Mouse (Mus musculus) monocyte, adult 5-6 weeks (primary cell): ENCODE results near the gene Ptprn. TPM values are rescaled to one million over a fixed set of nuclear protein-coding genes. Genes with fewer than 3 reads are reported as not detected.

Experiments used
- ATAC-seq: fragments of 153-309, 156-312 bp; replicated peaks from 2 replicates; pipeline ENCODE4 v1.8.0; 2017; ENCODE audit warnings: mild to moderate bottlenecking; ENCODE audit not compliant: low TSS enrichment, insufficient number of reproducible peaks, severe bottlenecking, poor library complexity, low FRiP score
- total RNA-seq: library from RNA; stranded (forward); fragments of 200-1000, 200-491, 200-594 nt; gene quantifications from 3 replicates; pipeline ENCODE4 v1.2.3, GENCODE M21; 2017

Gene Ptprn
- total RNA-seq, 1 experiment from 2014 or later, result not detected

DNA sequence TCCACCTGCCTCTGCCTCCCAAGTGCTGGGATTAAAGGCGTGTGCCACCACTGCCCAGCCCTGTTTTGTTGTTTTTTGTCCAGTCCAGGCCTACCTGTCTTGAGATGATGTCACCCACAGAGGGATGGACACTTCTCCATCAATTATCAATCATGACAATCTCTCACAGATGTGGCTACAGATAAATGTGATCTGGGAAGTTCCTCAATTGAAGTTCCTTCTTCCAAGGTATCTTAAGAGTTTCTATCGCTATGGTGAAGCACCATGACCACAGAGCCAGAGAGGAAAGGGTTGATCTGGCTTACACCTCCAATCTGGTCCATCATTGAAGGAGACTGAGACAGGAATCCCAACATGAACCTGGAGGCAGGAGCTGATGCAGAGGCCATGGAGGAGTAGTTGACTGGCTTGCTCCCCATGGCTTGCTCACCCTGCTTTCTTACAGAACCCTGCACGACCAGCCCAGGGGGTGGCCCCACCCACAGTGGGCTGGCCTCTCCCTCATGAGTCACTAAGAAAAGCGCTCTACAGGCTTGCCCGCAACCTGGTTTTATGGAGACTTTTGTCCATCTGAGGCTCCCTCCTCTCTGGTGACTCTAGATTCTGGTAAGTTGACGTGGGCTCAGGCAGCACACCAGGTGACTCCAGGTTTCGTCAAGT is 33.8 kb downstream of the Ptprn start:
- 0 out of 2 replicates have a peak, but pooled peaks have one; percentile 7 for ATAC-seq

DNA sequence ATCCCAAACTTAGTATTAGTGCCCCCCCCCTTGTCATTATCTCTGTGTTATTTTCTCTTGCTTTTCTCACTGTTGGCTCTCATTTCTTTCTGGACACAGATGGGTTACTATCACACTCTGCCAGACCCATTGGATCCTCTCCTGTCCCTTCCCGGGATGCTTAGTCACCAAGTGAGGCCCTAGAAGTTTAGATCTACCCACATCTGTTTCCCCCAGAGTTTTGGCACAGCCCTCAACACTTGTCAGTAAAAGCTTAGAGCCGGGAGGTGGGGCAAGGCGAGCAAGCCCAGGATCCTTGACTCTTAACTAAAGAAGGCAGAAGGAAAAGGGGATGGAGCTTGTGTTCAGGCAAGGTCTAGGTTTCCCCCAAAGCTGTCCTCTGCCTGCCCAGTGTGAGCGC is 35.1 kb downstream of the Ptprn start:
- no peak for ATAC-seq

DNA sequence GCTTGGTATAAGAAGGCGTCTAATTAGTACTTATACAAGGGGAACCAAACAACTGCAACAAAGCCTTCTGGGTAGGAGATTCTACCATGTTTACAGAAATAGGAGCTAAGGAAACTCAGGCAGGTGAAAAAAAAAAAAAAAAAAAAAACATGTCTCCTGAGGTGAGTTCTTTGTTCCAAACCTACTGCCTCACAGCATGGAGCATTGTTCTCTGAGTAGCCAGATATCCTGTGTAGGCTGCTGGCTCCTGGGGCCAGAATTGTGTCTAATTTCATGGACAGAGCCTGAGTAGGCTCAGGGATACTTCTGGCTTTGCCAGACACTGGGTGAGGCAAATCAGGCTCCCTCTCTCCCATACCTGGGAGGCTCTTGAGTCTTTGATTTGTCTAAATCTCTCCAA is 36.6 kb downstream of the Ptprn start:
- no peak for ATAC-seq

DNA sequence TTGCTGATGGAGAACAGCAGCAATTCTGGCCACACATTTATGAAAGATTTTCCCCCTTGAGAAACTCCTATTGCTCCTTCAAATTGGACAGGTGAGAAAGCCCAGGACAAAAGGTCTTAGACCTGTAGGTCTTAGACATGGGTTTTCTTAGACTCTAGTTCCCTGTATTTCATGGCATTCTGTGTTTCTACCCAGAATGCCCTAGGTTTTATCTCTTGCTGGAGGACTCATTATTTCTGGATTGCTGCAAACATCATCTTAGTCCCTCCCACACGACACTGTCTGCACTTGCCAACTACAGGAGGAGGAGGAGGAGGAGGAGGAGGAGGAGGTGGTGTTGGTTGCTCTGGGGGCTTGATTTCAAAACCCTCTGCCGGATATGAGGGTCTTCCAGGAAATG is 38.2 kb downstream of the Ptprn start:
- no peak for ATAC-seq

DNA sequence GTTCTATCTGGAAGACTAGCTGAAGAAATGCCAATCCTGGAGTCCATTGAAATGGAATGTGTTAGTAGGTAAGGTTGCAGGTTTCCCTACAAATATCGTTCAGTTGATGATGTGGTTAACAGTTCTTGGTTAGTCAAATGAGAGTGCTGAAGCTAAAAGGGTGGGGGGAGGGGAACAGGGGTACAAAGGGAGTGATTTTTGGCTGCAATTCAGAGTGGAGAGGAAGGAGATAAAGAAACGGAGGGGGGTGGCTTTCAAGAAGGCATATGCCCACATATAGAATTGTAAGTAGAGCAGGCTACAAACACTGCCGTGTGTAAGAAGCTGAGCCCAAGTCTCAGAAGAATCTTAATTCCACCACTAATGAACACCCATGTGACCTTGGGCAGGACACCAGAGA is 38.8 kb downstream of the Ptprn start:
- ATAC-seq, result no peak

DNA sequence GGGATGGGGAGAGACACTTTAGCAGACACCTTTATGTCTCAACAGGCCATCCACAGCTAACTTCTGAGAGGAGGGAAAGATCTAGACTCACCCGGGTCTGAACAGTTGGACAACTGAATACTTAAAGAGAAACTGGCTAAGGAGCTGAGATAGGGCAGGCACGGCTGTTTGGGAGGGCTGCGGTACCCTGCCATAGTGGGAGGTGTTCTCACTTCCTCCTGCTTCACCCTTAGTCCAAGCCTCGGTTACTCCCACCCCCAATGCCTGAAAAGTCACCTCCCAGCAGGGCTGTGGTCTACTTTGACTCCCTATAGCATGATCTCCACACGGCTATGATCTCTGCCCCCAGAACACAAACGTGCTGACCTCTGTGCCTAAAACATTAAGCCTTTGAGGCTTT is 40.8 kb downstream of the Ptprn start:
- ATAC-seq, result no peak

DNA sequence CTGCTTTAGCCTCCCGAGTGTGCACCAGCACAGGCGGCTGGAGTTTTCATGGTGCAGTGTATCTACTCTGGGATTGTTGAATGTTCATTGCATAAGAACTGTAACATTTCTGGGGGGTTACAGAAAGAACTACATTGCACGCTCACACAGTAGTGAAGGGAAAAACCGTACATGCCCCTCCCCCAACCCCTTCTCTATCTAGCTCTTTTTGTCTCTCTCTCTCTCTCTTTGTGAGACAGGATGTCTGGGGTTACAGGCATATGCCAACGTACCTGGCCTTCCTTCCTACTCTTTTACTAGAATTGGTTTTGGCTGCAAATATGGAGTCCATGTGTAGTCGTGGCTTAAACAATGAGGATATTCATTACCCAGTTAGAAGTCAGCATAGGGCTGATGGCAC is 41.4 kb downstream of the Ptprn start:
- ATAC-seq, result no peak

DNA sequence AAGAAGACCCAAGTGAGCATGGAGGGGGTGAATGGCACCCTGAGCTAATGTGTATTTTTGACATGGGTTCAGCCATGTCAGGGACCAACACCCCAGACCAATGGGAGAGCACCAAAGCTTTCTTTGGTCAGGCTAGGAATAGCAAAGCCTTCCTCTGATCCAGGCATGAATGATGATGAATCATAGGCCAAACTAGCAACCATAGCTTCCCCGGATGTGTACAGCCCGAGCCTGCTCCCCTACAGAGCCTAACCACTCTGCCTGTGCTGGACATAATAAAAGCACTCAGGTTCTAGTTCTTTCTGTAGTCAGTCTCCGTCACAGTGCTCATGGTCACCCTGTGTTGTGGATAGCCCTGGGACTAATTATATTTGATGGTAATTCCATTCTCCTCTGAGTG is 42.8 kb downstream of the Ptprn start:
- ATAC-seq, result no peak

DNA sequence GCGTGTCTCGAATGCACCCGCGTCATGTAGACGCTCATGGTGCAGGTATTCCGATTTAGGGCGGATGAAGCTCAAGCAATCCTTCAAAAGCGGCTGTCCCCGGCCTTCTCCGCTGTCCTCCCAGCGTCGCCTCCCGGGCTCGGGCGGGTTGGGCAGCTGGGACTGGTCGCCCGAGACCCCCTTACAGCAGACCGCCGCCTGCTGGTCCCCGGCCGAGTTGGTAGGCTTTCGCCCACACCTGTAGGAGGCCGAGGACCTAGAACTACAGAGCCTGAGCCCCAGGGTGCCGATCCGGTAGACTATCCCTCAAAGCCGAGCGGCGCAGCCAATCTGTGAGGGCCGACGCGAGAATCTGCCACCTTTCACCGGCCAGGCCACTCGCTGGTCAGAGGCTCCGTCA is 44.8 kb downstream of the Ptprn start, which contains the start of gene Tuba4a:
Gene Tuba4a (minus strand): TSS at position 335 of the 400 bp plus-strand sequence.
- peak; percentile 4; the same call in 1 of the 2 replicates for ATAC-seq

DNA sequence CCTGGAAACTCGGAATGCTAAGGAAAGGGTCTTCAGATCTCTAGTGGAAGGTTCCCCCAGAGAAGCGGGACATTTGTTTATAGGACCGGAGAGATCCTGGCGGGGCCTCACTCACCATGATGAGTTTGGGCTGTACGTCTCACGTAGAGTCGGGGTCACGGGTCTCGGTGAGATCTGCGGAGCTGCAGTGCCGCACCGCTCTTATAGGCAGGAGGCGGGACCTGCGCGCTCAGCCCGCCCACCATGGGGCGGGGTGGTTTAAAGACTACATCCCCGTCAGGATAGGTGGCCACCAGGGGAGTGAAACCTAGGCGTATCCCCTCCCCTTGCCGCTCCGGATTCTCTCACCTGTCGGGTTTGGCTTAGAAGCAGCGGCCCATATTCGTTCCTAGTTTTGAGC is 45.2 kb downstream of the Ptprn start:
- ATAC-seq, result peak; percentile 85

DNA sequence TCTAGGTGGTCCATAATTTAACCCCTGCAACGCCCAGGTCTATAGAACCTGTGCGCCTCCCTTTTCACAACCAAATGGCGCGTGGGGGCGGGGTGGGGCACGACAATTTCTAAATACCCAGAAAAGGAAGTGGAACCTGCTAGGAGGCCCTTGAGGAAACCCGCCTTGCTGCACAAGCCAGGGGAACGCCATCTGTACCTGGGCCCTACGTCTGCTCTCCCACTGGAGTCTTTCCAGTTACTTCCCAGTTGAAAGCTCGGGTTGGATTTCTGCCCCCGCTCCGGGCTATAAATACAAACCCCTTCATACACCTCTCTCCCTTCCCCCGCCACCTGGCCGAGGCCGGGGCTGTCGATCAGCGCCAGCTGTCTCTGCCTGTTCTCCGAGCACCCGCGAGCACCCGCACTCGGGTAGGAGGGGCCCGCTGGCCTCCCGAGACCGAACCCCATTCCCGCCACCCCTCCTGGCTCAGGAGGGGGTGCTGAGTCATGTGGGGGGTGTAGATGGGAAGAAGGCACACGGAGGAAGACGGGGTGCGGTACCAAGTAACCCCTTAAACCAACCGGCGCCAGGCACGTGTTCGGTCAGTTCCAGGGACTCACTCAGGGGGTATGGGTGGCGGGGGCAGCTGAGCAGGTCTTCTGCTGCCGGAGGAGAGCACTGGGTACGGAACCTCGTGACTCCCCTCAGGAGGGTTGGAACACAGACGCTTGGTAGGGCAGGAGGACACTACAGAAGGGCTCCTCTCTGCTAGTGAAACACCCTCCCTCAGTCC is 45.9 kb downstream of the Ptprn start:
- ATAC-seq, result peak; percentile 4; the same call in 1 of the 2 replicates

DNA sequence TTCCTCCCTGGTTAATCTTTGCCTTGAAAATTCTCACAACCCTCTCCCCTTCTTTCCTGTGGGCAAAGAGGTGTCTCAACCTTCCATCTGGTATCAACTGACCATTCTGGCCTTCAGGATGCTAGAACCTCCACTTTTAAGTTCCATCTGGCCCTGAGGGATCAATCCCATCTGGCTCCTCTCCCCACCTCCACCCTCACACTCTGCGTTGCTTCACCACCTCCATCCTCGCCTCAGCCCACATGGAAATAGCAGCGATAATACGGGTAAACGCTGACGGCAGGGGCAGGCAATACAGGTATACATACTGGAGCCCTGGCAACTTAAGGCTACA is 46.4 kb downstream of the Ptprn start:
- ATAC-seq, result no peak

DNA sequence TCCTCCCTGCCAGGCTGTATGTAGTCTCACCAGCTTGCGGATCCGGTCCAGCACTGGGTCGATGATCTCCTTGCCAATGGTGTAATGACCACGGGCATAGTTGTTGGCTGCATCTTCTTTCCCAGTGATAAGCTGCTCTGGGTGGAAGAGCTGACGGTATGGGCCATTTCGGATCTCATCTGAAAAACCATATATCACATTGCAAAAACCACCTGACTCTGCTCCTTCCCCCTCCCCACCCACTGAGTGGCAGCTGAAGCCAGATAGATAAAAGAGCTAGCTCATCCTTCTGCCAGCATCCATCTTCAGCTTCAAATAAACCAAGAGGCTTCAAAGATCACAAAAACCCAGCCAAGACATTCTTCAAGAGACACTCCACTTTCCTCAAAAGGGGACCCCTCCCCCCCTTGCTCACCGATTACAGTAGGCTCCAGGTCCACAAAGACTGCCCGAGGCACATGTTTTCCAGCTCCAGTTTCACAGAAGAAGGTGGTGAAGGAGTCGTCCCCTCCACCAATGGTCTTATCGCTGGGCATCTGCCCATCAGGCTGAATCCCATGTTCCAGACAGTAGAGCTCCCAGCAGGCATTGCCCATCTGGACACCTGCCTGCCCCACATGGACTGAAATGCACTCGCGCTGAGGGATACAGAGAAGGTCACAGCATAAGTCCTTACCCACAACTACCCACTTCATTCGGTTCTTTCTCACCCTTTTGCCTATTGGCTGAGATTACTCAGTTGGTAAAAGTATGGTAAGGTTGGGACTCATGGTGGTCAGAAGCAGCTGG is 47.3 kb downstream of the Ptprn start:
- no peak for ATAC-seq

DNA sequence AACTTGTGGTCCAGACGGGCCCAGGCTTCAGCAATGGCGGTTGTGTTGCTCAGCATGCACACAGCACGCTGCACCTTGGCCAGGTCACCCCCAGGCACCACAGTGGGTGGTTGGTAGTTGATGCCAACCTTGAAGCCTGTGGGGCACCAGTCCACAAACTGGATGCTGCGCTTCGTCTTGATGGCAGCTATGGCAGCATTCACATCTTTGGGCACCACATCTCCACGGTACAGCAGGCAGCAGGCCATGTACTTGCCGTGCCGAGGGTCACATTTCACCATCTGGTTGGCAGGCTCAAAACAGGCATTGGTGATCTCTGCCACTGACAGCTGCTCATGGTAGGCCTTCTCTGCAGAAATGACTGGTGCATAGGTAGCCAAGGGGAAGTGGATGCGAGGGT is 48.5 kb downstream of the Ptprn start:
- ATAC-seq, result no peak

DNA sequence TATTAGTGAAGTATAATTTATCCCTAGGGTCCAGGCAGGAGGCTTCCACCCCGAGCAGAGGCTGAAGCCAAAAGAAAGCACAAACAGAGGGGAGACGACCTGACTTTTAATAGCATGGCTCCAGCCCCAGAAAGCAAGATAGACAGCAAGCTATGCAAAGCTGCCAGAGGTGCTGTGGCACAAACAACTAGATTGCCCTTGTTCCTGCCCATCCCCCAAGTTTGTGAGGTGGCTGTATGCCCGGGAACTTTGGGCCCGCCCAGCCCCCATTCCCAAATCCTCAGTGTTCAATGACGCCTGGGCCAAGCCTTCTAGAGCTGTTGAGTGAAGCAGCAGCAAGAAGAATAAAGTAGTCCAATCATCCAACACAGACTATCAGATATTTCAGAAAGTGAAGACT is 49.4 kb downstream of the Ptprn start:
- ATAC-seq, result no peak

DNA sequence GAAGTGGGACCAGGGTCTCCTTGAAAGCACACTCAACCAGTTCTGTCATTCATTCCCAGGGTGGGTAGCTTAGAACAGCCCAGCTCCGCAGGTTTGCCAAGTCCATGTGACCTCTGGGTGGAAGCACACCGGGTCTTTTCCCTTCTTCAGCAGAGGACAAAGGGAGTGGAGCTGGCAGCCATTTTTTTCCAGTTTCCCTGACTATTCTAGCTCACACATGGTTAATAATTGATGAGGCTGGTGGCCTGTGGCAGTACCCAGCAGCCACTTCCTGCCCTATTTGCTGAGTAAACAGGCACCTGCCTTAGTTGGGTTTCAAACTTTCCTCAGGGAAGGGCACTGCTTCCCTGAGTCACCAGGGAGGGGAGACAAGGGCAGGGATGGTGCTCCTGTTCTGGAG is 49.9 kb downstream of the Ptprn start:
- no peak for ATAC-seq

DNA sequence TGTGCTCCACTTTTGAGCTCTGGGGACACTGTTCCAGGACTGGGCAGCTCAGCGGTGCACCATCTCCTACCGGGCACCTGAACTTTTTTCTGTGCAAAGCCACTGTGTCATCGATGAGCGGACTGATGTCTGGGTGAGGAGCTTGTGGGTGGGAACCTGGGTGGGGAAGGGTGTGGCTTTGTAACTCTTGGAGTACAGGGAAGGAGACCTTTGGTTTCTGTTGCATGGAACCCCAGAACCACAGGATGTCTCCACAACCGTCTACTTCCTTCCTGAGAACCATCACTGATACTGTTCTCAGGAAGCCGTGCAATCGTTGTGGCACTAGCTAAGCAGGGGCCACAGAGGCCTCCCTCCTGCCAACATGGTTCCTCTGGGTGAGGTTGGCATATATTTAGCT is 51.2 kb downstream of the Ptprn start:
- ATAC-seq, result peak; percentile 40

DNA sequence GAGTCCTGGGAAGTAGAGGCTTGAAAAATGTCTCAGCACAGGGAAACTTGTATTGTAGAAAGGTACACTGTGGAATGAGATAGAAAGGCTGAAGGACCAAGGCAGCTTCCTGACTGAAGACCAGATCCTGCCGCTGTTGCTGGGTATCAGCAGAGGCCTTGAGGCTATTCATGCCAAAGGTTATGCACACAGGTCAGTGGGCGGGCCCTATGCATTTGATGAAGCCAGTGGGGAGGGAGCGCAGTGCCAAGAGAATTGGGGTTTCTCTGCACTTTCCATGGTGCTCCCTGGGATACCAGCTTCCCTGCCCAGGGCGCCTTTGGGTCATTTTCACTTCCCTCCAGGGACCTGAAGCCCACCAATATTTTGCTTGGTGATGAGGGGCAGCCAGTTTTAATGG is 51.8 kb downstream of the Ptprn start:
- no peak for ATAC-seq

DNA sequence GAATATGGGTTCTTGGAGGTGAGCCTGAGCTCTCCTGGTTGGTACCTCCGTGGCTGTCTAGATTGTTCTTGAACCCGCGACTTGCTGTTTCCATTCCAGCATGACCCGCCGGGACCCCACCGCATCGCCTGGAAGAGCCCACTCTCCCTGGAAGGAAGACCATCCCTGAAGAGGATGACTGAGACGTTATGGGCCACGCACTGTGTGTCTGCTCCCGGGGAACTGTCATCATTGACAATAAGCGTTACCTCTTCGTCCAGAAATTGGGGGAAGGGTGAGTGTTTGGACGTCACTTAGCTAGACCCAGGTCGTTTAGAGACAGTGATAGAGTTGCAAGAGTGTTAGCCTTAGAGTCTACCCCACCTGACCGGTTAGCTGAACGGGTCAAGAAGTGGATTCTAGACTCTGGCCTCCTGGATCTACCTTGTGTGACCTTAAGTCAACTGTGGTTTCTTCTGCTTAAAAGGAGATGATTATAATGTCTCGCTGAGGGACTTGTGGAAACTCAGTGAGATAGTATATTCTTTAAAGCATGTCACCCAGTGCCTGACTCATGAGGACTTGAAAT is 53.1 kb downstream of the Ptprn start:
- no peak for ATAC-seq
